ENCODE assay signal across 11 mouse cellular contexts in genomic region chr4:125534449-125534848, GRCm38 (mm10). TPM values are rescaled to one million over a fixed set of nuclear protein-coding genes. Genes with fewer than 3 reads are reported as not detected.
A peak's percentile ranks its signal among the peaks of the same experiment; 100 is the strongest.
DNase-seq lines count a peak whose midpoint lies in the region; ATAC-seq and TF ChIP-seq lines count a peak whose summit lies in the region.
"Had no signal": no experiment of that assay in that cellular context is flagged by ENCODE, and none has a peak within 500 bp of the region (broad histone marks: within the 10 kb centered on the region; RNA-seq: fewer than 3 reads in every experiment).

No protein-coding gene starts in this region.

- H3K4me2 ChIP-seq in midbrain, postnatal 0 days (ENCODE audit: low read depth, low read length, poor library complexity, severe bottlenecking) = no peak overlapping the region
- no peak overlapping the region for H3K4me2 ChIP-seq in liver, postnatal 0 days (ENCODE audit: low read depth, low read length)
- H3K4me2 ChIP-seq: liver, embryonic 13.5 days had no signal

- peak; percentile 27 to 46 for DNase-seq in adrenal gland, adult 18-20 months (ENCODE audit: low spot score in 2 of 2)
- DNase-seq in cerebellum, adult 9-11 months = peak; percentile 53
- peak; percentile 72 for DNase-seq in hindbrain, embryonic 10.5 days (ENCODE audit: low spot score)
- DNase-seq in midbrain, postnatal 0 days (ENCODE audit: low spot score) = peak; percentile 24
- no peak for DNase-seq in adipocyte (ENCODE audit: low spot score)
- no peak for DNase-seq in heart, adult 2 months
- no peak for DNase-seq in right cerebral cortex, adult 2 months (ENCODE audit: low spot score in 2 of 2)
- DNase-seq in liver, postnatal 0 days = no peak
- DNase-seq: liver, embryonic 13.5 days had no signal

- no peaks in the 10 kb centered on the region for H3K79me2 ChIP-seq in heart, adult 2 months (replicated peaks; ENCODE audit: control insufficient read depth, insufficient read depth, low read length)

- no peak for TF ChIP-seq EP300 in heart, adult 2 months (IDR thresholded peaks at IDR 0.05; ENCODE audit: insufficient read depth, low read depth, low read length)
- TF ChIP-seq EP300 in liver, postnatal 0 days (IDR thresholded peaks at IDR 0.05; ENCODE audit: low read depth) = no peak

- intact Hi-C loops in heart, adult 2 months (cut with DNase I) = no loop called here

- TF ChIP-seq POLR2A in heart, adult 2 months (IDR thresholded peaks at IDR 0.05; ENCODE audit: insufficient read depth, low read depth, low read length) = no peak

- H3K36me3 ChIP-seq in hindbrain, embryonic 10.5 days = no peaks in the 10 kb centered on the region
- H3K36me3 ChIP-seq in midbrain, postnatal 0 days (ENCODE audit: insufficient read depth, low read length) = no peaks in the 10 kb centered on the region
- H3K36me3 ChIP-seq in heart, adult 2 months (ENCODE audit: control insufficient read depth, insufficient read depth, low read length) = no peaks in the 10 kb centered on the region
- no peaks in the 10 kb centered on the region for H3K36me3 ChIP-seq in liver, postnatal 0 days (replicated peaks; ENCODE audit: insufficient read depth, low read length)
- H3K36me3 ChIP-seq: liver, embryonic 13.5 days had no signal

- no peak overlapping the region for H3K9ac ChIP-seq in midbrain, postnatal 0 days (replicated peaks; ENCODE audit: low read length, poor library complexity, severe bottlenecking)
- H3K9ac ChIP-seq in heart, adult 2 months (ENCODE audit: low read depth, low read length) = no peak overlapping the region
- no peak overlapping the region for H3K9ac ChIP-seq in liver, postnatal 0 days (replicated peaks)
- H3K9ac ChIP-seq: liver, embryonic 13.5 days had no signal

- H3K27me3 ChIP-seq in hindbrain, embryonic 10.5 days (ENCODE audit: insufficient read depth, poor library complexity, severe bottlenecking) = peaks cover 65% of the 10 kb centered on the region
- no peaks in the 10 kb centered on the region for H3K27me3 ChIP-seq in midbrain, postnatal 0 days (ENCODE audit: insufficient read depth, low read length)
- H3K27me3 ChIP-seq in heart, adult 2 months (ENCODE audit: control insufficient read depth, insufficient read depth, low read length) = peaks cover 2% of the 10 kb centered on the region; the same call in 1 of the 2 replicates
- H3K27me3 ChIP-seq in liver, postnatal 0 days (ENCODE audit: insufficient read depth, low read length) = peaks cover 8% of the 10 kb centered on the region; the same call in 1 of the 2 replicates

- peak; percentile 25; the same call in 1 of the 2 replicates for ATAC-seq in midbrain, postnatal 0 days (ENCODE audit: low FRiP score)
- ATAC-seq in liver, postnatal 0 days = no peak
- ATAC-seq: intestine, postnatal 0 days had no signal

- peak overlapping the region; percentile 54 for H3K27ac ChIP-seq in hindbrain, embryonic 10.5 days
- H3K27ac ChIP-seq in midbrain, postnatal 0 days (ENCODE audit: low read depth, low read length) = no peak overlapping the region
- no peak overlapping the region for H3K27ac ChIP-seq in heart, adult 2 months
- H3K27ac ChIP-seq in liver, postnatal 0 days (ENCODE audit: low read depth) = no peak overlapping the region
- H3K27ac ChIP-seq: liver, embryonic 13.5 days had no signal

- 6% methylated on average over 8 of the region's 8 CpGs for WGBS in hindbrain, embryonic 10.5 days
- 16% methylated on average over 8 of the region's 8 CpGs for WGBS in midbrain, postnatal 0 days
- WGBS in heart, adult 2 months = 8% methylated on average over 8 of the region's 8 CpGs
- WGBS in liver, postnatal 0 days (ENCODE audit: insufficient replicate concordance) = 8% methylated on average over 8 of the region's 8 CpGs

- 0 out of 2 replicates have a peak overlapping the region, but pooled peaks have one; percentile 5 for H3K4me3 ChIP-seq in hindbrain, embryonic 10.5 days
- no peak overlapping the region for H3K4me3 ChIP-seq in midbrain, postnatal 0 days (ENCODE audit: low read depth, low read length)
- H3K4me3 ChIP-seq in heart, adult 2 months = no peak overlapping the region
- H3K4me3 ChIP-seq in liver, postnatal 0 days (ENCODE audit: low read depth, low read length) = no peak overlapping the region
- H3K4me3 ChIP-seq: liver, embryonic 13.5 days had no signal

- H3K9me3 ChIP-seq in hindbrain, embryonic 10.5 days = 0 out of 2 replicates have a peak, but pooled peaks cover 3% of the 10 kb centered on the region
- H3K9me3 ChIP-seq in midbrain, postnatal 0 days (ENCODE audit: low read length) = no peaks in the 10 kb centered on the region
- no peaks in the 10 kb centered on the region for H3K9me3 ChIP-seq in liver, postnatal 0 days (ENCODE audit: low read length)
- H3K9me3 ChIP-seq: liver, embryonic 13.5 days had no signal

- H3K4me1 ChIP-seq in hindbrain, embryonic 10.5 days (replicated peaks) = peaks cover 56% of the 10 kb centered on the region
- no peaks in the 10 kb centered on the region; the same call in 1 of the 2 replicates for H3K4me1 ChIP-seq in midbrain, postnatal 0 days (ENCODE audit: insufficient read depth, low read length)
- no peaks in the 10 kb centered on the region for H3K4me1 ChIP-seq in heart, adult 2 months (ENCODE audit: control insufficient read depth, insufficient read depth, low read length)
- no peaks in the 10 kb centered on the region for H3K4me1 ChIP-seq in liver, postnatal 0 days (ENCODE audit: insufficient read depth)
- H3K4me1 ChIP-seq: liver, embryonic 13.5 days had no signal

- no peak for TF ChIP-seq CTCF in midbrain, postnatal 0 days (IDR thresholded peaks at IDR 0.05)
- TF ChIP-seq CTCF in heart, adult 2 months (IDR thresholded peaks at IDR 0.05) = no peak
- no peak for TF ChIP-seq CTCF in liver, postnatal 0 days (IDR thresholded peaks at IDR 0.05; ENCODE audit: low read depth)

RNA-seq across cellular contexts. Expression of gene Grik3, which starts 43.9 kb away (rescaled TPM):
- under 1 TPM; 0.46 to 0.48 TPM for total RNA-seq in adrenal gland, adult 18-20 months (2021)
- 0.80 and 1.1 TPM in 2 replicates for polyA plus RNA-seq in hindbrain, embryonic 10.5 days (2016; fragmentation: Nextera tagmentation; extraction: Ambion mirVana)
- 22.7 and 24.6 TPM in 2 replicates for total RNA-seq in midbrain, postnatal 0 days (2014; rRNA removed)
- 2.5 and 3.3 TPM in 2 replicates for polyA plus RNA-seq in midbrain, postnatal 0 days (2015; fragmentation: Nextera tagmentation; extraction: Ambion mirVana)
- under 1 TPM; 0.14 to 0.21 TPM for total RNA-seq in heart, adult 2 months (2021)
- 0.23 and 0.25 TPM in 2 replicates for polyA plus RNA-seq in heart, adult 2 months (2012; rRNA removed)
- polyA plus RNA-seq in liver, postnatal 0 days (2015; fragmentation: Nextera tagmentation; extraction: Ambion mirVana) = 0.01 TPM in 1 of 2 replicates, not detected in the other
- total RNA-seq: common myeloid progenitor, adult 5-6 weeks had no signal

Comparison
In these comparisons a context has a peak if more than half of its experiments do, and no peak if none do; other contexts are left out.
1. DNase-seq: peak in adrenal gland, adult 18-20 months (2 of 2), cerebellum, adult 9-11 months (single experiment), hindbrain, embryonic 10.5 days (single experiment) and midbrain, postnatal 0 days (single experiment); none in adipocyte (single experiment), heart, adult 2 months (0 of 2), right cerebral cortex, adult 2 months (0 of 2) and liver, postnatal 0 days (single experiment).